Mouse (Mus musculus) MEL (cell line): ENCODE results near the gene Lpcat3. TPM values are rescaled to one million over a fixed set of nuclear protein-coding genes. Genes with fewer than 3 reads are reported as not detected.

Experiments
- DNase-seq: peaks from one replicate; pipeline ENCODE4 v3.0.0; 2011; ENCODE audit warnings: low read depth, low spot score
- H3K27ac ChIP-seq: 2 replicates; pipeline ENCODE4 v1.5.1; 2012; ENCODE audit warnings: low read depth, mild to moderate bottlenecking, control low read depth, low read length, moderate library complexity; ENCODE audit not compliant: control insufficient read depth
- H3K27me3 ChIP-seq, 2 experiments: fragments of 150-350 bp in 1 of 2; sonication (generic) in 1 of 2; 2 replicates each; pipeline ENCODE4 v1.6.1; 2012; ENCODE audit warnings: low read length in 2 of 2, mild to moderate bottlenecking in 2 of 2, improper control_type of control experiment in 1 of 2, moderate library complexity in 1 of 2; ENCODE audit not compliant: insufficient read depth in 2 of 2, control insufficient read depth in 1 of 2
- H3K36me3 ChIP-seq, 2 experiments: 2 replicates each; pipeline ENCODE4 v1.6.1; 2012 to 2014; ENCODE audit warnings: low read length in 2 of 2, improper control_type of control experiment in 1 of 2, inconsistent platforms in 1 of 2, mild to moderate bottlenecking in 1 of 2; ENCODE audit not compliant: insufficient read depth in 2 of 2, control insufficient read depth in 1 of 2
- H3K4me1 ChIP-seq, 2 experiments: fragments of 150-350 bp in 1 of 2; sonication (generic) in 1 of 2; 2 replicates each; pipeline ENCODE4 v1.6.1; 2012; ENCODE audit warnings: low read length in 2 of 2, improper control_type of control experiment in 1 of 2, mild to moderate bottlenecking in 1 of 2; ENCODE audit not compliant: insufficient read depth in 2 of 2, control insufficient read depth in 1 of 2
- H3K4me3 ChIP-seq, 2 experiments: fragments of 150-350 bp in 1 of 2; sonication (generic) in 1 of 2; 2 replicates each; pipeline ENCODE4 v1.5.1; 2012; ENCODE audit warnings: low read depth in 2 of 2, low read length in 2 of 2, mild to moderate bottlenecking in 2 of 2, moderate library complexity in 2 of 2, control low read depth in 1 of 2, improper control_type of control experiment in 1 of 2; ENCODE audit not compliant: control insufficient read depth in 1 of 2, insufficient read depth in 1 of 2
- H3K79me2 ChIP-seq: 2 replicates; pipeline ENCODE4 v1.6.1; 2012; ENCODE audit warnings: mild to moderate bottlenecking, low read length, moderate library complexity; ENCODE audit not compliant: control insufficient read depth, poor library complexity, insufficient read depth
- H3K9ac ChIP-seq: 2 replicates; pipeline ENCODE4 v1.6.1; 2012; ENCODE audit warnings: low read depth, mild to moderate bottlenecking, control low read depth, low read length, moderate library complexity; ENCODE audit not compliant: control insufficient read depth, poor library complexity, severe bottlenecking
- H3K9me3 ChIP-seq: fragments of 150-350 bp; sonication (generic); replicated peaks from 2 replicates; pipeline ENCODE4 v1.6.1; 2012; ENCODE audit warnings: mild to moderate bottlenecking, low read length, improper control_type of control experiment, moderate library complexity; ENCODE audit not compliant: insufficient read depth
- BHLHE40 ChIP-seq: IDR thresholded peaks from 2 replicates; pipeline ENCODE4 v1.6.1; 2012; ENCODE audit warnings: low read depth, mild to moderate bottlenecking, inconsistent platforms, low read length, improper control_type of control experiment, borderline replicate concordance
- CTCF ChIP-seq, 3 experiments: IDR thresholded peaks in 2 of 3; conservative IDR thresholded peaks in 1 of 3; 2 replicates each; pipeline ENCODE4 v1.5.1; 2011 to 2012; ENCODE audit warnings: low read length in 3 of 3, low read depth in 2 of 3, mild to moderate bottlenecking in 2 of 3, improper control_type of control experiment in 1 of 3, inconsistent platforms in 1 of 3, mixed read lengths in 1 of 3, moderate library complexity in 1 of 3; ENCODE audit not compliant: control insufficient read depth in 1 of 3, insufficient read depth in 1 of 3, poor library complexity in 1 of 3, severe bottlenecking in 1 of 3
- ELF1 ChIP-seq: IDR thresholded peaks from 2 replicates; pipeline ENCODE4 v1.6.1; 2014; ENCODE audit warnings: low read depth, mild to moderate bottlenecking, inconsistent platforms, low read length, improper control_type of control experiment, moderate library complexity
- EP300 ChIP-seq, 2 experiments: IDR thresholded peaks; 2 replicates each; pipeline ENCODE4 v1.6.1; 2011; ENCODE audit warnings: improper control_type of control experiment in 2 of 2, low read length in 2 of 2, low read depth in 1 of 2, mild to moderate bottlenecking in 1 of 2
- ETS1 ChIP-seq: IDR thresholded peaks from 2 replicates; pipeline ENCODE4 v1.6.1; 2012; ENCODE audit warnings: low read depth, mild to moderate bottlenecking, inconsistent platforms, low read length, improper control_type of control experiment, moderate library complexity
- GATA1 ChIP-seq: IDR thresholded peaks from 2 replicates; pipeline ENCODE4 v1.6.1; 2011; ENCODE audit warnings: low read depth, low read length, improper control_type of control experiment
- HCFC1 ChIP-seq: IDR thresholded peaks from 2 replicates; pipeline ENCODE4 v1.6.1; 2012; ENCODE audit warnings: low read depth, mild to moderate bottlenecking, inconsistent platforms, low read length, improper control_type of control experiment, moderate library complexity
- JUND ChIP-seq: IDR thresholded peaks from 2 replicates; pipeline ENCODE4 v1.6.1; 2011; ENCODE audit warnings: low read depth, mild to moderate bottlenecking, improper control_type of control experiment, low read length
- KAT2A ChIP-seq: conservative IDR thresholded peaks from 2 replicates; pipeline ENCODE4 v1.6.1; 2012; ENCODE audit warnings: low read depth, low read length, improper control_type of control experiment, inconsistent platforms
- MAFK ChIP-seq: IDR thresholded peaks from 2 replicates; pipeline ENCODE4 v1.6.1; 2011; ENCODE audit warnings: low read depth, mild to moderate bottlenecking, low read length, improper control_type of control experiment, borderline replicate concordance
- MAX ChIP-seq: IDR thresholded peaks from 2 replicates; pipeline ENCODE4 v1.6.1; 2011; ENCODE audit warnings: low read length, improper control_type of control experiment
- MEF2A ChIP-seq: IDR thresholded peaks from 2 replicates; pipeline ENCODE4 v1.6.1; 2014; ENCODE audit warnings: low read depth, mild to moderate bottlenecking, inconsistent platforms, low read length, improper control_type of control experiment; ENCODE audit not compliant: poor library complexity, insufficient replicate concordance, severe bottlenecking; ENCODE audit errors: extremely low read depth
- MXI1 ChIP-seq: IDR thresholded peaks from 2 replicates; pipeline ENCODE4 v1.6.1; 2011; ENCODE audit warnings: mild to moderate bottlenecking, low read depth, low read length, improper control_type of control experiment
- MYC ChIP-seq: IDR thresholded peaks from 2 replicates; pipeline ENCODE4 v1.6.1; 2011; ENCODE audit warnings: low read depth, mild to moderate bottlenecking, low read length, improper control_type of control experiment, moderate library complexity
- NELFE ChIP-seq: IDR thresholded peaks from 2 replicates; pipeline ENCODE4 v1.6.1; 2011; ENCODE audit warnings: low read depth, low read length, improper control_type of control experiment
- NRF1 ChIP-seq: IDR thresholded peaks from 2 replicates; pipeline ENCODE4 v1.6.1; 2014; ENCODE audit warnings: low read depth, mild to moderate bottlenecking, inconsistent platforms, low read length, improper control_type of control experiment, moderate library complexity; ENCODE audit not compliant: poor library complexity, insufficient read depth, severe bottlenecking
- POLR2A ChIP-seq, 2 experiments: IDR thresholded peaks; 2 replicates each; pipeline ENCODE4 v1.6.1; 2011 to 2012; ENCODE audit warnings: low read length in 2 of 2, mild to moderate bottlenecking in 2 of 2, control low read depth in 1 of 2, improper control_type of control experiment in 1 of 2, low read depth in 1 of 2, moderate library complexity in 1 of 2; ENCODE audit not compliant: control insufficient read depth in 1 of 2, insufficient read depth in 1 of 2, poor library complexity in 1 of 2
- POLR2AphosphoS2 ChIP-seq: IDR thresholded peaks from 2 replicates; pipeline ENCODE4 v1.6.1; 2011; ENCODE audit warnings: low read length, improper control_type of control experiment
- POLR2AphosphoS5 ChIP-seq: IDR thresholded peaks from 2 replicates; pipeline ENCODE4 v1.6.1; 2012; ENCODE audit warnings: low read depth, borderline replicate concordance, mild to moderate bottlenecking, inconsistent platforms, low read length, moderate library complexity, mixed read lengths
- SMC3 ChIP-seq: IDR thresholded peaks from 2 replicates; pipeline ENCODE4 v1.6.1; 2011; ENCODE audit warnings: low read depth, low read length, improper control_type of control experiment
- TAL1 ChIP-seq: IDR thresholded peaks from 2 replicates; pipeline ENCODE4 v1.6.1; 2012; ENCODE audit warnings: mild to moderate bottlenecking, inconsistent platforms, low read length, moderate library complexity, mixed read lengths
- TCF12 ChIP-seq: IDR thresholded peaks from 2 replicates; pipeline ENCODE4 v1.6.1; 2014; ENCODE audit warnings: low read depth, mild to moderate bottlenecking, inconsistent platforms, low read length, improper control_type of control experiment, moderate library complexity
- UBTF ChIP-seq: IDR thresholded peaks from 2 replicates; pipeline ENCODE4 v1.6.1; 2012; ENCODE audit warnings: low read depth, mild to moderate bottlenecking, inconsistent platforms, low read length, improper control_type of control experiment, moderate library complexity, borderline replicate concordance; ENCODE audit not compliant: insufficient read depth
- USF1 ChIP-seq: IDR thresholded peaks from 2 replicates; pipeline ENCODE4 v1.6.1; 2014; ENCODE audit warnings: low read depth, mild to moderate bottlenecking, inconsistent platforms, low read length, improper control_type of control experiment, moderate library complexity
- ZKSCAN1 ChIP-seq: IDR thresholded peaks from 2 replicates; pipeline ENCODE4 v1.6.1; 2012; ENCODE audit warnings: low read depth, mild to moderate bottlenecking, inconsistent platforms, low read length, improper control_type of control experiment, moderate library complexity
- ZMIZ1 ChIP-seq: IDR thresholded peaks from 2 replicates; pipeline ENCODE4 v1.6.1; 2012; ENCODE audit warnings: low read depth, mild to moderate bottlenecking, inconsistent platforms, low read length, improper control_type of control experiment, moderate library complexity
- ZNF384 ChIP-seq: IDR thresholded peaks from 2 replicates; pipeline ENCODE4 v1.6.1; 2012; ENCODE audit warnings: low read depth, mild to moderate bottlenecking, inconsistent platforms, low read length, improper control_type of control experiment
- polyA plus RNA-seq, 2 experiments: library from polyadenylated mRNA; stranded (reverse) in 1 of 2; unstranded in 1 of 2; fragments of >175 nt in 1 of 2; fragments of >200 nt in 1 of 2; gene quantifications; 2 replicates each; pipeline versions ENCODE4 v1.2.1 to v1.2.4; 2012; ENCODE audit warnings: low replicate concordance in 2 of 2, low read depth in 1 of 2; ENCODE audit not compliant: insufficient read length in 2 of 2, insufficient read depth in 1 of 2, missing spikeins in 1 of 2
- total RNA-seq: library from RNA; depleted of rRNA; stranded (reverse); fragments of 300-350 nt; gene quantifications from 2 replicates; pipeline ENCODE4 v1.2.3, GENCODE M21; 2012

Gene Lpcat3
- total and polyA plus RNA-seq, 3 experiments, result 135 to 337 TPM; not detected in 1

DNA sequence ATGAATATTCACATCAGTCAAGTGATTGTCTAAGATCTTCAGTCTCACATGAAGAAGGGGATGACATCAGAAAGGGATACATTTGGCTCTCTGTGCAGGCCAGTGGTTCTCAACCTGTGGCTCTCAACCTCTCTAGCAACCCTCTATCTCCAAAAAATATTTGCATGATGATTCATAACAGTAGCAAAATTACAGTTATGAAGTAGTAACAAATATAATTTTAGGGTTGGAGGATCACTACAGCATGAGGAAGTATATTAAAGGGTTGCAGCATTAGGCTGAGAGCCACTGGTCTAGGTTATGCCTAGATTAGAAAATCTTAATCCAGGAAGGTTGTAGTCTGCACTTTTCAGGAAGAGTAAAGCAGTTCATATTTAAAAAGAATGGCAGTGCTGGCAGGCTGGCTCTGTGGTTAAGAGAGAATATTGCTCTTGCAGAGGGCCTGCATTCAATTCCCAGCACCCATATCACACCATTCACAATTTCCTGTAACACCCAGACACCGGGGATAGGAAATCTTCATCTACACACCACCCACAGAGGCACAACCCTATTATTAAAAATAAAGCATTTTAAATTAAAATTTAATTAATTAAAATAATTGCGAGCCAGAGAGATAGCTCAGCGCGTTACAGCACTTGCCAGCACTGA is 1.5 kb upstream of the Lpcat3 start:
- peaks cover 0 to 27% of the 10 kb centered on the region in 2 experiments; a peak in 2 of 4 replicates for H3K36me3 ChIP-seq
- peak; percentile 66 for DNase-seq
- peak overlapping the region; percentile 89 for H3K27ac ChIP-seq
- TF ChIP-seq JUND, result no peak
- TF ChIP-seq ZKSCAN1, result no peak
- TF ChIP-seq MEF2A, result no peak
- TF ChIP-seq GATA1, result peak; percentile 45
- no peak for TF ChIP-seq MYC
- 0 out of 2 replicates have a peak, but pooled peaks have one; percentile 1 for TF ChIP-seq ELF1
- no peak for TF ChIP-seq ZNF384
- TF ChIP-seq MXI1, result no peak
- TF ChIP-seq EP300 (IDR thresholded peaks at IDR 0.05; ENCODE audit: low read depth in 1 of 2, low read length in 2 of 2), result peak in 1 of 2 experiments; percentile 55
- TF ChIP-seq ZMIZ1, result no peak
- TF ChIP-seq ETS1, result 0 out of 2 replicates have a peak, but pooled peaks have one; percentile 25
- 0 out of 4 replicates have a peak, but pooled peaks of 1 of the 2 experiments have one; percentile 19 for TF ChIP-seq POLR2A (IDR thresholded peaks at IDR 0.05; ENCODE audit: control insufficient read depth in 1 of 2, insufficient read depth in 1 of 2, low read depth in 1 of 2, low read length in 2 of 2, poor library complexity in 1 of 2)
- no peak for TF ChIP-seq POLR2AphosphoS2
- no peak for TF ChIP-seq TAL1
- TF ChIP-seq, all 39 proteins: peak for 5
- Histone ChIP-seq H3K79me2 (peaks cover 32% of the 10 kb centered on the region), H3K9ac (peak overlapping the region; percentile 94), H3K9me3 (no peaks in the 10 kb centered on the region), H3K4me1 (peaks cover 9 to 23% of the 10 kb centered on the region in 2 experiments), H3K4me3 (peak overlapping the region; percentile 63 to 87; a peak in 3 of 4 replicates), H3K27me3 (no peaks in the 10 kb centered on the region)

DNA sequence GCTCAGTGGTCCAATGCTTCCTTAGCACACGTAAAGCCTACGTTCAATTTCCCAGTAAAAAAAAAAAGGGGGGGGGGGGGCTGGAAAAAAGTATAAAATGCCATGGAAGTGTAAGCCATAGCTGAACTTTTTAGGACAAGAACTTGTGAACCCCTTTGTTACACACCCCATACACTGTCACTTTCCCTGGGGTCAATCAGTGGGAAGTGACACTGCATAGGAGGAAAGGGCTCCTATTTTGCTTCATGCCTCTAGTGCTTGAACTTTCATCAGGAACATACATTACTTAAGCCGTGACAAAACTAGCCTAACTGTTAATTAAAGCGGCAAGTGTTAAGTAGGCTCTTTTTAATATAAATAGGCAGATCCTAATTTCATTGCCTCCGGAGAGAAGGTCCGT is 832 bp upstream of the Lpcat3 start:
- Histone ChIP-seq H3K9me3 (no peaks in the 10 kb centered on the region), H3K79me2 (peaks cover 37% of the 10 kb centered on the region), H3K36me3 (peaks cover 1 to 31% of the 10 kb centered on the region in 2 experiments; a peak in 2 of 4 replicates), H3K4me1 (peaks cover 9 to 22% of the 10 kb centered on the region in 2 experiments), H3K9ac (peak overlapping the region; percentile 94), H3K4me3 (peak overlapping the region; percentile 63 to 87), H3K27me3 (no peaks in the 10 kb centered on the region), H3K27ac (peak overlapping the region; percentile 89)
- no peak for DNase-seq
- TF ChIP-seq POLR2AphosphoS2 (no peak), NRF1 (no peak), KAT2A (0 out of 2 replicates have a peak, but pooled peaks have one; percentile 17), HCFC1 (no peak), NELFE (peak; percentile 28; the same call in 1 of the 2 replicates), ZMIZ1 (0 out of 2 replicates have a peak, but pooled peaks have one; percentile 21), BHLHE40 (0 out of 2 replicates have a peak, but pooled peaks have one; percentile 23), SMC3 (0 out of 2 replicates have a peak, but pooled peaks have one; percentile 2), MAFK (no peak), ZNF384 (peak; percentile 61; the same call in 1 of the 2 replicates), CTCF (IDR thresholded peaks at IDR 0.05 in 2 of 3, conservative IDR thresholded peaks at IDR 0.05 in 1 of 3; ENCODE audit: control insufficient read depth in 1 of 3, insufficient read depth in 1 of 3, low read depth in 2 of 3, low read length in 3 of 3, poor library complexity in 1 of 3, severe bottlenecking in 1 of 3) (no peak), MAX (no peak; the same call in 1 of the 2 replicates), MXI1 (no peak), UBTF (no peak), EP300 (IDR thresholded peaks at IDR 0.05; ENCODE audit: low read depth in 1 of 2, low read length in 2 of 2) (no peak), ETS1 (0 out of 2 replicates have a peak, but pooled peaks have one; percentile 13), MEF2A (no peak), USF1 (no peak), JUND (no peak), TCF12 (0 out of 2 replicates have a peak, but pooled peaks have one; percentile 9), POLR2AphosphoS5 (no peak)
